Mouse (Mus musculus) embryonic facial prominence, embryonic 10.5 days (tissue): Measurements from ENCODE around the gene Ikzf3. TPM values are rescaled to one million over a fixed set of nuclear protein-coding genes. Genes with fewer than 3 reads are reported as not detected.

ENCODE experiments used
- DNase-seq: peaks from one replicate; pipeline ENCODE4 v3.0.0-alpha.2; 2017; ENCODE audit warnings: low spot score
- H3K27ac ChIP-seq: fragments of 300-500 bp; sonication (generic); replicated peaks from 2 replicates; pipeline ENCODE4 v1.5.1; 2016; ENCODE audit warnings: mild to moderate bottlenecking
- H3K27me3 ChIP-seq: fragments of 300-500 bp; sonication (generic); replicated peaks from 2 replicates; pipeline ENCODE4 v1.6.1; 2016; ENCODE audit warnings: low read depth, mild to moderate bottlenecking; ENCODE audit not compliant: poor library complexity, severe bottlenecking
- H3K36me3 ChIP-seq: fragments of 300-500 bp; sonication (generic); replicated peaks from 2 replicates; pipeline ENCODE4 v1.6.1; 2016; ENCODE audit warnings: mild to moderate bottlenecking, moderate library complexity
- H3K4me1 ChIP-seq: fragments of 300-500 bp; sonication (generic); 2 replicates; pipeline ENCODE4 v1.6.1; 2016
- H3K4me3 ChIP-seq: fragments of 300-500 bp; sonication (generic); 2 replicates; pipeline ENCODE4 v1.5.1; 2016; ENCODE audit warnings: mild to moderate bottlenecking, moderate library complexity
- H3K9me3 ChIP-seq: fragments of 300-500 bp; sonication (generic); 2 replicates; pipeline ENCODE4 v1.6.1; 2016; ENCODE audit warnings: mild to moderate bottlenecking
- WGBS: fragments of 180-500 bp; shearing (Covaris S2); methylation state at CpG from one replicate; pipeline ENCODE4 v1.1.7; 2016; 5-methylcytosine and 5-hydroxymethylcytosine counted together
- polyA plus RNA-seq: library from polyadenylated mRNA; unstranded; fragments of >200 nt; fragmentation: Nextera tagmentation; extraction: Ambion mirVana; gene quantifications from 2 replicates; pipeline ENCODE4 v1.2.1, GENCODE M21; 2016

Gene Ikzf3
- polyA plus RNA-seq, 1 experiment from 2014 or later: 0.05 TPM

GRCm38 (mm10) chr11:98583571-98583970 lies 37.7 kb upstream of the Ikzf3 start:
- 42% methylated on average over 3 of the region's 3 CpGs for WGBS
- H3K4me3 ChIP-seq: no peak overlapping the region

GRCm38 (mm10) chr11:98583265-98583552 lies 37.4 kb upstream of the Ikzf3 start:
- Histone ChIP-seq H3K27ac (no peak overlapping the region), H3K4me1 (peaks cover 31% of the 10 kb centered on the region)

More at GRCm38 (mm10) chr11:98583571-98583970, 37.7 kb upstream of the Ikzf3 start:
- H3K27ac ChIP-seq: no peak overlapping the region
- H3K4me1 ChIP-seq: peaks cover 35% of the 10 kb centered on the region
- no peak for DNase-seq
- H3K36me3 ChIP-seq: peaks cover 48% of the 10 kb centered on the region
- no peaks in the 10 kb centered on the region for H3K27me3 ChIP-seq
- H3K9me3 ChIP-seq: no peaks in the 10 kb centered on the region

GRCm38 (mm10) chr11:98582551-98583264 lies 36.9 kb upstream of the Ikzf3 start:
- Histone ChIP-seq H3K4me3 (peak overlapping the region; percentile 13; the same call in 1 of the 2 replicates), H3K27me3 (no peaks in the 10 kb centered on the region), H3K4me1 (peaks cover 26% of the 10 kb centered on the region), H3K27ac (no peak overlapping the region; the same call in 1 of the 2 replicates), H3K36me3 (peaks cover 48% of the 10 kb centered on the region), H3K9me3 (no peaks in the 10 kb centered on the region)
- 90% methylated on average over 12 of the region's 12 CpGs for WGBS
- no peak for DNase-seq

More at GRCm38 (mm10) chr11:98583265-98583552, 37.4 kb upstream of the Ikzf3 start:
- Histone ChIP-seq H3K27me3 (no peaks in the 10 kb centered on the region), H3K9me3 (no peaks in the 10 kb centered on the region), H3K4me3 (no peak overlapping the region), H3K36me3 (peaks cover 48% of the 10 kb centered on the region)
- no peak for DNase-seq
- 94% methylated on average over 3 of the region's 3 CpGs for WGBS

GRCm38 (mm10) chr11:98582030-98582388 lies 36.2 kb upstream of the Ikzf3 start:
- no peak for DNase-seq
- no peaks in the 10 kb centered on the region for H3K27me3 ChIP-seq
- H3K9me3 ChIP-seq: no peaks in the 10 kb centered on the region
- H3K27ac ChIP-seq: no peak overlapping the region; the same call in 1 of the 2 replicates
- peaks cover 22% of the 10 kb centered on the region for H3K4me1 ChIP-seq
- H3K36me3 ChIP-seq: peaks cover 48% of the 10 kb centered on the region
- WGBS: 80% methylated on average over 8 of the region's 8 CpGs
- H3K4me3 ChIP-seq: peak overlapping the region; percentile 13; the same call in 1 of the 2 replicates

- no peaks in the 10 kb centered on the region for H3K27me3 ChIP-seq
- no peak overlapping the region for H3K27ac ChIP-seq
- no peaks in the 10 kb centered on the region for H3K9me3 ChIP-seq
- H3K4me1 ChIP-seq: peaks cover 20% of the 10 kb centered on the region
- no peak overlapping the region for H3K4me3 ChIP-seq
- DNase-seq: no peak
- 69% methylated on average over 17 of the region's 17 CpGs for WGBS
- H3K36me3 ChIP-seq: peaks cover 48% of the 10 kb centered on the region
Observed at GRCm38 (mm10) chr11:98581286-98582029, 35.6 kb upstream of the Ikzf3 start.

- no peak overlapping the region for H3K4me3 ChIP-seq
- H3K27me3 ChIP-seq: no peaks in the 10 kb centered on the region
- H3K36me3 ChIP-seq: peaks cover 48% of the 10 kb centered on the region
- H3K27ac ChIP-seq: no peak overlapping the region
- DNase-seq: no peak
- WGBS: 76% methylated on average over 16 of the region's 16 CpGs
- H3K4me1 ChIP-seq: peaks cover 11% of the 10 kb centered on the region
- no peaks in the 10 kb centered on the region for H3K9me3 ChIP-seq
Observed at GRCm38 (mm10) chr11:98580301-98581121, 34.7 kb upstream of the Ikzf3 start.

GRCm38 (mm10) chr11:98577776-98578175 lies 31.9 kb upstream of the Ikzf3 start:
- H3K4me1 ChIP-seq: no peaks in the 10 kb centered on the region
- H3K36me3 ChIP-seq: peaks cover 35% of the 10 kb centered on the region
- H3K27ac ChIP-seq: no peak overlapping the region
- no peak overlapping the region for H3K4me3 ChIP-seq
- H3K27me3 ChIP-seq: no peaks in the 10 kb centered on the region
- no peaks in the 10 kb centered on the region for H3K9me3 ChIP-seq
- WGBS: 87% methylated on average over 5 of the region's 5 CpGs
- DNase-seq: no peak

- no peak overlapping the region for H3K27ac ChIP-seq
- 0 out of 2 replicates have a peak, but pooled peaks cover 2% of the 10 kb centered on the region for H3K4me1 ChIP-seq
- 84% methylated on average over 6 of the region's 6 CpGs for WGBS
- H3K4me3 ChIP-seq: no peak overlapping the region
- no peak for DNase-seq
- H3K36me3 ChIP-seq: no peaks in the 10 kb centered on the region
- H3K27me3 ChIP-seq: no peaks in the 10 kb centered on the region
- H3K9me3 ChIP-seq: no peaks in the 10 kb centered on the region
Observed at GRCm38 (mm10) chr11:98569461-98569860, 23.6 kb upstream of the Ikzf3 start.

- Histone ChIP-seq H3K4me3 (no peak overlapping the region), H3K4me1 (0 out of 2 replicates have a peak, but pooled peaks cover 2% of the 10 kb centered on the region), H3K9me3 (no peaks in the 10 kb centered on the region), H3K27ac (no peak overlapping the region), H3K36me3 (no peaks in the 10 kb centered on the region), H3K27me3 (no peaks in the 10 kb centered on the region)
- no peak for DNase-seq
- WGBS: 87% methylated on average over 8 of the region's 8 CpGs
Observed at GRCm38 (mm10) chr11:98568326-98568725, 22.5 kb upstream of the Ikzf3 start.

- WGBS: 70% methylated on average over 13 of the region's 13 CpGs
- no peaks in the 10 kb centered on the region for H3K36me3 ChIP-seq
- H3K9me3 ChIP-seq: no peaks in the 10 kb centered on the region
- H3K27me3 ChIP-seq: 0 out of 2 replicates have a peak, but pooled peaks cover 7% of the 10 kb centered on the region
- no peak overlapping the region for H3K27ac ChIP-seq
- H3K4me1 ChIP-seq: peaks cover 12% of the 10 kb centered on the region; the same call in 1 of the 2 replicates
- no peak overlapping the region for H3K4me3 ChIP-seq
- DNase-seq: no peak
Observed at GRCm38 (mm10) chr11:98563921-98564414, 18.1 kb upstream of the Ikzf3 start.

GRCm38 (mm10) chr11:98563025-98563424 lies 17.2 kb upstream of the Ikzf3 start:
- Histone ChIP-seq H3K4me3 (no peak overlapping the region), H3K36me3 (no peaks in the 10 kb centered on the region), H3K4me1 (peaks cover 12% of the 10 kb centered on the region; the same call in 1 of the 2 replicates), H3K27ac (no peak overlapping the region), H3K27me3 (0 out of 2 replicates have a peak, but pooled peaks cover 7% of the 10 kb centered on the region), H3K9me3 (no peaks in the 10 kb centered on the region)
- 91% methylated on average over 3 of the region's 3 CpGs for WGBS
- DNase-seq: no peak

- no peak overlapping the region for H3K4me3 ChIP-seq
- WGBS: 47% methylated on average over 7 of the region's 7 CpGs
- H3K27me3 ChIP-seq: 0 out of 2 replicates have a peak, but pooled peaks cover 7% of the 10 kb centered on the region
- H3K4me1 ChIP-seq: peaks cover 12% of the 10 kb centered on the region; the same call in 1 of the 2 replicates
- DNase-seq: no peak
- H3K27ac ChIP-seq: no peak overlapping the region
- H3K36me3 ChIP-seq: no peaks in the 10 kb centered on the region
- no peaks in the 10 kb centered on the region for H3K9me3 ChIP-seq
Observed at GRCm38 (mm10) chr11:98560942-98561341, 15.1 kb upstream of the Ikzf3 start.
